Mouse (Mus musculus) ES-Bruce4 (cell line): ENCODE measurements at regions not wholly inside any gene's neighbourhood (a gene's known extent, or its start where the extent isn't known, plus 50 kb on each side); places are given as distances from the start of the nearest gene placed in this dataset.

Source experiments
- CTCF ChIP-seq: IDR thresholded peaks from one replicate; pipeline ENCODE4 v1.8.1; 2011; ENCODE audit warnings: low read depth, low read length
- EP300 ChIP-seq: IDR thresholded peaks from 2 replicates; pipeline ENCODE4 v1.6.1; 2011; ENCODE audit warnings: low read depth, low read length; ENCODE audit not compliant: insufficient read depth
- POLR2A ChIP-seq: IDR thresholded peaks from one replicate; pipeline ENCODE4 v1.8.1; 2011; ENCODE audit warnings: low read length; ENCODE audit not compliant: insufficient read depth

GRCm38 (mm10) chr13:44360016-44360415, 369.3 kb upstream of the Jarid2 start:
- no peak for TF ChIP-seq CTCF
- no peak for TF ChIP-seq EP300
- no peak for TF ChIP-seq POLR2A
